Comparison of ENCODE assay signal across 19 mouse cellular contexts in genomic region chr1:58289863-58290469, GRCm38 (mm10). TPM values are rescaled to one million over a fixed set of nuclear protein-coding genes. Genes with fewer than 3 reads are reported as not detected.
A peak's percentile ranks its signal among the peaks of the same experiment; 100 is the strongest.
DNase-seq lines count a peak whose midpoint lies in the region; TF ChIP-seq lines count a peak whose summit lies in the region.
"Had no signal": no experiment of that assay in that cellular context is flagged by ENCODE, and none has a peak within 500 bp of the region (broad histone marks: within the 10 kb centered on the region; RNA-seq: fewer than 3 reads in every experiment).

No protein-coding gene starts in this region.

- no peak for TF ChIP-seq CTCF in heart, adult 2 months (IDR thresholded peaks at IDR 0.05)
- TF ChIP-seq CTCF in brain, embryonic 14.5 days (IDR thresholded peaks at IDR 0.05; ENCODE audit: borderline replicate concordance, extremely low read depth, insufficient read depth, insufficient read length): no peak

- peaks cover 2% of the 10 kb centered on the region; the same call in 1 of the 2 replicates for H3K4me1 ChIP-seq in heart, adult 2 months (ENCODE audit: control insufficient read depth, insufficient read depth, low read length)
- peaks cover 21% of the 10 kb centered on the region; the same call in 1 of the 2 replicates for H3K4me1 ChIP-seq in heart, embryonic 10.5 days
- H3K4me1 ChIP-seq: liver, embryonic 13.5 days; neural tube, embryonic 15.5 days had no signal

- intact Hi-C loops in heart, adult 2 months (cut with DNase I): no loop called here

- H3K9ac ChIP-seq in heart, adult 2 months (ENCODE audit: low read depth, low read length): no peak overlapping the region
- H3K9ac ChIP-seq: embryonic facial prominence, embryonic 13.5 days; forebrain, embryonic 12.5 days; kidney, embryonic 15.5 days; liver, embryonic 13.5 days; neural tube, embryonic 15.5 days; stomach, embryonic 15.5 days had no signal

- 31% methylated on average over 16 of the region's 16 CpGs for WGBS in heart, adult 2 months
- 42% methylated on average over 16 of the region's 16 CpGs for WGBS in heart, embryonic 10.5 days

- no peaks in the 10 kb centered on the region for H3K79me2 ChIP-seq in heart, adult 2 months (replicated peaks; ENCODE audit: control insufficient read depth, insufficient read depth, low read length)

- no peak for TF ChIP-seq EP300 in heart, adult 2 months (IDR thresholded peaks at IDR 0.05; ENCODE audit: insufficient read depth, low read depth, low read length)

- H3K27ac ChIP-seq in heart, adult 2 months: no peak overlapping the region
- no peak overlapping the region for H3K27ac ChIP-seq in heart, embryonic 10.5 days
- H3K27ac ChIP-seq: embryonic facial prominence, embryonic 13.5 days; forebrain, embryonic 12.5 days; kidney, embryonic 15.5 days; left cerebral cortex, adult 2 months; liver, embryonic 13.5 days; neural tube, embryonic 15.5 days; stomach, embryonic 15.5 days had no signal

- H3K36me3 ChIP-seq in heart, adult 2 months (ENCODE audit: control insufficient read depth, insufficient read depth, low read length): no peaks in the 10 kb centered on the region
- H3K36me3 ChIP-seq in heart, embryonic 10.5 days: no peaks in the 10 kb centered on the region
- H3K36me3 ChIP-seq: embryonic facial prominence, embryonic 13.5 days; forebrain, embryonic 12.5 days; kidney, embryonic 15.5 days; liver, embryonic 13.5 days; neural tube, embryonic 15.5 days; stomach, embryonic 15.5 days had no signal

- no peak for TF ChIP-seq POLR2A in heart, adult 2 months (IDR thresholded peaks at IDR 0.05; ENCODE audit: insufficient read depth, low read depth, low read length)
- no peak for TF ChIP-seq POLR2A in brain, embryonic 14.5 days (IDR thresholded peaks at IDR 0.05; ENCODE audit: borderline replicate concordance, extremely low read depth, insufficient read depth, insufficient read length, poor library complexity, severe bottlenecking)

- no peaks in the 10 kb centered on the region for H3K27me3 ChIP-seq in heart, adult 2 months (ENCODE audit: control insufficient read depth, insufficient read depth, low read length)
- peaks cover 7% of the 10 kb centered on the region; the same call in 1 of the 2 replicates for H3K27me3 ChIP-seq in heart, embryonic 10.5 days (ENCODE audit: insufficient read depth, poor library complexity, severe bottlenecking)
- H3K27me3 ChIP-seq: embryonic facial prominence, embryonic 13.5 days; forebrain, embryonic 12.5 days; kidney, embryonic 15.5 days; liver, embryonic 13.5 days; neural tube, embryonic 15.5 days; stomach, embryonic 15.5 days had no signal

- H3K4me3 ChIP-seq in heart, adult 2 months: 0 out of 2 replicates have a peak overlapping the region, but pooled peaks have one; percentile 18
- H3K4me3 ChIP-seq in heart, embryonic 10.5 days: no peak overlapping the region
- H3K4me3 ChIP-seq: embryonic facial prominence, embryonic 13.5 days; forebrain, embryonic 12.5 days; kidney, embryonic 15.5 days; left cerebral cortex, adult 2 months; liver, embryonic 13.5 days; neural tube, embryonic 15.5 days; stomach, embryonic 15.5 days had no signal

- H3K9me3 ChIP-seq in heart, embryonic 10.5 days: no peaks in the 10 kb centered on the region
- H3K9me3 ChIP-seq: embryonic facial prominence, embryonic 13.5 days; forebrain, embryonic 12.5 days; kidney, embryonic 15.5 days; liver, embryonic 13.5 days; neural tube, embryonic 15.5 days; stomach, embryonic 15.5 days had no signal

- DNase-seq in heart, adult 2 months: no peak
- no peak for DNase-seq in heart, embryonic 10.5 days (ENCODE audit: low spot score)
- peak; percentile 17 to 51 for DNase-seq in layer of hippocampus, adult 18-20 months (ENCODE audit: low spot score in 2 of 2)
- no peak for DNase-seq in layer of hippocampus, postnatal 36 days
- peak; percentile 59 for DNase-seq in ES-CJ7 (ENCODE audit: low read depth, low spot score)
- peak; percentile 17 for DNase-seq in brain, embryonic 14.5 days (ENCODE audit: low read depth)
- DNase-seq in retina, postnatal 1 day: no peak
- DNase-seq: cerebellum, postnatal 14 days; gastrocnemius, postnatal 36 days; liver, embryonic 13.5 days; thymus, postnatal 14 days had no signal

RNA-seq across cellular contexts. Expression of gene Aox2, which starts 11.8 kb away (rescaled TPM):
- total RNA-seq in heart, adult 2 months (2021): not detected
- not detected in 2 replicates for polyA plus RNA-seq in heart, adult 2 months (2012; rRNA removed)
- polyA plus RNA-seq in heart, embryonic 10.5 days (2016; fragmentation: Nextera tagmentation; extraction: Ambion mirVana): 0.05 TPM in 1 of 2 replicates, not detected in the other
- total RNA-seq in layer of hippocampus, adult 18-20 months (2021): not detected
- not detected for total RNA-seq in layer of hippocampus, postnatal 36 days (2021)
- 0.01 and 0.04 TPM in 2 replicates for polyA plus RNA-seq in brain, embryonic 14.5 days (2012; rRNA removed)
- polyA plus RNA-seq: C2C12; liver, embryonic 13.5 days; midbrain, postnatal 0 days had no signal

Comparison
In these comparisons a context has a peak if more than half of its experiments do, and no peak if none do; other contexts are left out.
1. DNase-seq: peak in layer of hippocampus, adult 18-20 months (2 of 2), ES-CJ7 (single experiment) and brain, embryonic 14.5 days (single experiment); none in heart, adult 2 months (0 of 2), heart, embryonic 10.5 days (single experiment), layer of hippocampus, postnatal 36 days (0 of 2) and retina, postnatal 1 day (single experiment).